Mouse (Mus musculus) brain, embryonic 14.5 days (tissue): ENCODE data around the gene Tprgl.

ENCODE experiments used
- CTCF ChIP-seq: fragments of 200-500 bp; IDR thresholded peaks from 2 replicates; pipeline ENCODE4 v1.5.1; 2012; ENCODE audit warnings: inconsistent platforms, mild to moderate bottlenecking, moderate library complexity, borderline replicate concordance; ENCODE audit not compliant: insufficient read depth, insufficient read length; ENCODE audit errors: extremely low read depth
- POLR2A ChIP-seq: fragments of 200-500 bp; IDR thresholded peaks from 2 replicates; pipeline ENCODE4 v1.6.1; 2012; ENCODE audit warnings: mild to moderate bottlenecking, inconsistent platforms, borderline replicate concordance; ENCODE audit not compliant: poor library complexity, insufficient read depth, insufficient read length, severe bottlenecking; ENCODE audit errors: extremely low read depth

DNA sequence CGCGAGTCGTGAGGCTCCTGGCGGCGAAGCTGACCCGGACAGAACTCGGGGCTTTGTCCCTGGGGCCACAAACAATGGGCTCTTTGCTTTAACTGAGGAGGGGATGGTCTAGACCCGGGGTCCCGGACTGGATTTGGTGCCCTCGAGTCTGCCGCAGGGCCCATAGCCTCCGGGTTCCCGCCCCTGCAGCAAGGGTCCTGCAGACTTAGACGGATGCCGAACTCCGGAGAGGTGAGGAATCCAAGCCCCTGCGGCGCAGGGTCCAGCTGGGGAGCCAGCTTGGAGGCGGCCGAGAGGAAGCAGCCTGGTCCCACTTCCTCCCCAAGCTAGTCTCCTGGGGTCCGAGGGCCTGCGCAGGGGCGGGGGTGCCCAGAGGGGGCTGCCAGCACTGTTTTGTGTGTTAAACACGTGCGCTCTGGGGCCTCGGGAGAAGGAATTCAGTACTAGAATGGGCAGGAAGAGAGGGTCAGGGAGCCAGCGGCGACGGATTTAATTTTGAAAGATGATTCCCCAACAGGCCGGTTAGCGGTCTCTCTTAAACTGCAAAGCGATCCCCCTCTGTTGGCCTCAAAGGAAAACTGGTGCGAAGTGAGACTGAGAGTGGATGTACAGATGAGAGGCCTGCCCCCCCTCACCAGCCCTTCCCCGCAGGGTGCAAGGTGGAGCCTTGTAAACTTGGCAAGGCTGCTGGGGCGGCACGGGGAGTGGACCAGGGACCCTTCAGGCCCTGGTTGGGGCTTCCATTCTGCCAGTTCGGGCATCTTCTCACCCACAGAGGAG is 10.9 kb upstream of the Tprgl start:
- TF ChIP-seq CTCF (no peak), POLR2A (no peak)
